Mouse (Mus musculus) testis, adult 2 months (tissue): ENCODE measurements at regions not wholly inside any gene's neighbourhood (a gene's known extent, or its start where the extent isn't known, plus 50 kb on each side); places are given as distances from the start of the nearest gene placed in this dataset.

Experiments
- CTCF ChIP-seq: fragments of 200-500 bp; IDR thresholded peaks from 2 replicates; pipeline ENCODE4 v1.5.1; 2012; ENCODE audit warnings: low read depth, mild to moderate bottlenecking, inconsistent platforms, low read length, moderate library complexity; ENCODE audit not compliant: control insufficient read depth, insufficient read depth, insufficient replicate concordance
- POLR2A ChIP-seq: fragments of 200-500 bp; IDR thresholded peaks from 2 replicates; pipeline ENCODE4 v1.6.1; 2012; ENCODE audit warnings: low read depth, mild to moderate bottlenecking, inconsistent platforms, low read length, moderate library complexity; ENCODE audit not compliant: control insufficient read depth

- TF ChIP-seq CTCF = no peak
- TF ChIP-seq POLR2A = no peak
Observed at GRCm38 (mm10) chr7:70624727-70625642, 258.4 kb upstream of the Nr2f2 start.
